Mouse (Mus musculus) gastrocnemius, postnatal 25 days (tissue): ENCODE data around the gene Zmynd8. TPM values are rescaled to one million over a fixed set of nuclear protein-coding genes. Genes with fewer than 3 reads are reported as not detected.

Source experiments
- DNase-seq: peaks from one replicate; pipeline ENCODE4 v3.0.0; 2022
- total RNA-seq, 2 experiments: library from RNA; stranded (reverse); gene quantifications; 1 replicate in 1 of 2; 2 replicates in 1 of 2; pipeline ENCODE4 v1.2.3; 2021

Zmynd8 gene
- total RNA-seq, 2 experiments from 2014 or later, result 17.1 to 18.4 TPM

DNA sequence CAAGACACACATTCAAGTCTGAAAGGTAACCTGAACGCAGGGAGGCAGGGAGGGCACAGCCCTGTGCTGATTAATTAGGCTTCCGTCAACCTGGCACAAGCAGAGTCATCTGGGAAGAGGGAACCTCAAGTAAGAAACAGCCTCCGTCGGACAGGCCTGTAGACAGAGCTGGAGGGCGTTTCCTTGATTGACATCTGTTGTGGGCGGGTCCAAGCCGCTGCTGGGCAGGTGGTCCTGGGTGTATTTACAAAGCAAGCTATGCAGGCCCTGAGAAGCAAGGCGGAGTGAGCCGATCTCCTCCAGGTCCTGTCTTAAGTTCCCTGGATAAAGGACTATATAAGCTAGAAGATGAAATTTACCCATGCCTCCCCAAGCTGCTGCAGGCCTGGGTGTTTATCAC is 65.3 kb downstream of the Zmynd8 start:
- DNase-seq, result no peak

DNA sequence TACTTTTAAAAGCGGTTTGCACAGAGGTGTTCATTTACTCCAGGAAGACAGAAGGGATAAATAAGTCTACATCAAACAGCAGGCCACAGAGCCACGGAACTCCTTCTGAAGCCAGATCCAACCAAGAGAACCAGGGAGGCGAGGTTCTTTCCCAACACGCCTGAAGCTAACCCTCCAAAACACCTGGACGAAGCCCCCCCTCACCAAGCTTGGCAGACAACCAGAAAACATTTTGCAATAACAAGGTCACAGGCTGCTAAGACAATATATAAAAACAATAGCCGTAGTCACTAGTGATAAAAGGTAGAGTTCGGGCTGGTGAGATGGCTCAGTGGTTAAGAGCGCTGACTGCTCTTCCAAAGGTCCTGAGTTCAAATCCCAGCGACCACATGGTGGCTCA is 66.1 kb downstream of the Zmynd8 start:
- DNase-seq, result no peak

DNA sequence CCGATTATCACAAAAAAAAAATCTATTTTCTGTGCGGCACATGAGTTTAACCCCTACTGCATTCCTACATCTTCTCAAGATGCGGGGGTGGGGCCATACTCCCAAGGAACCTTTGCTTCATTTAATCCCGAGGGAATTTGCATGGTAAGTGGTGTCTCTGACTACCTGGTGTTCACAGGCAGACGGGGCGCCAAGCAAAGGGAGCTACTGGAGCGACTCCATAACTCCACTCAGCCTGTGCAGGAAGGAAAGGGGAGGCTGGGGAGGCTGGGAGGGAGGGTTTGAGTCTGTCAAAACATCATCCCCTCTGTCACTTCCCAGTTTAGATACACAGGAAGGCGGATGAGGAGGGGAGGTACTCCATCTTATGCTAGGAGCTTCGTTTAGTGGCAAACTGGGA is 66.5 kb downstream of the Zmynd8 start:
- no peak for DNase-seq

GRCm38 (mm10) chr2:165831637-165832289 is 67.1 kb downstream of the Zmynd8 start:
- DNase-seq, result no peak

- no peak for DNase-seq
These were observed 70.0 kb downstream of the Zmynd8 start for GRCm38 (mm10) chr2:165828770-165829169.

DNA sequence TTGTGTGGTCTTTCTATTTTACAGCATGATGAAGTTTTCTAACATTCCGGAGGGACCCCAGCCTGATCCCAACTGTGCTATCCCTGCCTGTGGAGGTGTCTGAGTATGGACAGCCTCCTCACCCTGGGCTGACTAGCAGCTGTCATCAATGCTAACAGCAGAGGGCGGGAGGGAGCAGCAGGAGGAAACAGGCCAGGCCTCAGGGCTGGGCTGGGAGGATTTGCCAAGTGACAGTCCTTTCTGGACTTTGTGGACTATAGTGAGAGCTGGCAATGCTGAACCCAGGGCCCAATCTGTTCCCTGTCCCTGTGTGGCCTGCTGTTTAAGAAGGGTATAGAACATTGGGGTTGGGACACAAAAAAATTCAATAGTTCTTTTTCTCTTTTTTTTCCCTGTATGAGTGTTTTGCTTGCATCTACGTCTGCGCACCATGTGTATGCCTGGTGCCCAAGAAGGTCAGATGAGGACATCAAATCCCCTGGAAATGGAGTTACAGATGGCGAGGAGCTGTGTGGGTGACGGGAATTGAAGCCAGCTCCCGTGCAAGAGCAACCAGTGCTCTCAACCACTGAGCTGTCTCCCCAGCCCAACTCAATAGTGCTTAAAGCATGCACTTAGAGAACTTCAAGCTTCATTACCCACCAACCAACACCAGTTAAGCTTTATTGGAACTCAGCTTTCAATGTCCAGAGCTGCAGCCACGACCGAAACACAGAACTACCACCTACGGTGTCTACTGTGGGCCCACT is 72.7 kb downstream of the Zmynd8 start:
- DNase-seq, result peak; percentile 82

- no peak for DNase-seq
These were observed 73.4 kb downstream of the Zmynd8 start for GRCm38 (mm10) chr2:165825261-165825900.

- no peak for DNase-seq
These were observed 74.0 kb downstream of the Zmynd8 start for GRCm38 (mm10) chr2:165824826-165825225.

- DNase-seq, result no peak
These were observed 76.3 kb downstream of the Zmynd8 start for GRCm38 (mm10) chr2:165822478-165822877.

GRCm38 (mm10) chr2:165821671-165822070 is 77.1 kb downstream of the Zmynd8 start:
- DNase-seq, result no peak

DNA sequence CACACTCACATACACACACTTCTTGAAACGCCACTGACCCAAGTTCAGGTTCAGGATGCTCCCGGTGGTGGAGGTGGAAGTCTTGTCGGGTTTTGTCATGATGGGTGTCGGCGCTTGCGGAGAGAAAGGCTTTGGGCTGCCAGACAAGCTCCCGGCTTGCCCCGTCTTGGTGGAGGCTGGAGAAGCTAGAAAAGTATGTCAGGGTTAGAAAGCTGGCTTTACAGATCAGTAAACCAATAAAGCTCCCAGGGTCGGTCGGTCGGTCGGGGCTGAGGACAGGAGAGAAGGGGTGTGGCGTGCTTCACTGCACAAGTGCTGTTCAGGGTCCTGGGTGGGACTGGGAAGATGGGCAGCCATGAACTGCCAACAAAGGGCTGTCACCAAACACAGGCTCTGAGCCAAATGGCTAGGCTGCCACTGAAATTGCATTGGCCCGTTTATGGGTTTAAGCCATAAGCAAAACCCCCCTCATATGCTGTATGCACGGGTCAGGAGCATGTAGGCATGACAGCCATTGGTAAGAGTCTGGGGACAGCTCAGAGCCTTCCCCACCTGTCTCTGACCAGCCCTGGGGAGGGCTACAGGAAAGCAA is 78.2 kb downstream of the Zmynd8 start:
- no peak for DNase-seq

DNA sequence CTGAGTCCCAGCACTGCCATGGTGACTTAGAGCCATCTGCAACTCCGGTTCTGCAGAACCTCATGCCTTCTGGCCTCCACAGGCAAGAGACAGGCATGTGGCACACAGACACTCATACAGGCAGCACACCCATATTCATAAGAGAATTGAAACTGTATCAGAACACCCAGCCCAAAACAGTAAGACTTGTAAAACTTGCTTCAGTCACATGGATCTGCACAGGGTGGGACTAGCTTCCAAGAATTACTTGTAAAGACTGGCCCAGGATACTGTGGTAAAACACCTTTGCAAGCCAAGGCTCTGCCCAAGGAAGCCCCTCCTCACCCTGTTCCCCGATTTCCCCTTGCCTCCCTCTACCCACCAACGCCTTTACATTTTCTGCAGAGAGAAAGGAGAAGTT is 78.7 kb downstream of the Zmynd8 start:
- DNase-seq, result no peak

DNA sequence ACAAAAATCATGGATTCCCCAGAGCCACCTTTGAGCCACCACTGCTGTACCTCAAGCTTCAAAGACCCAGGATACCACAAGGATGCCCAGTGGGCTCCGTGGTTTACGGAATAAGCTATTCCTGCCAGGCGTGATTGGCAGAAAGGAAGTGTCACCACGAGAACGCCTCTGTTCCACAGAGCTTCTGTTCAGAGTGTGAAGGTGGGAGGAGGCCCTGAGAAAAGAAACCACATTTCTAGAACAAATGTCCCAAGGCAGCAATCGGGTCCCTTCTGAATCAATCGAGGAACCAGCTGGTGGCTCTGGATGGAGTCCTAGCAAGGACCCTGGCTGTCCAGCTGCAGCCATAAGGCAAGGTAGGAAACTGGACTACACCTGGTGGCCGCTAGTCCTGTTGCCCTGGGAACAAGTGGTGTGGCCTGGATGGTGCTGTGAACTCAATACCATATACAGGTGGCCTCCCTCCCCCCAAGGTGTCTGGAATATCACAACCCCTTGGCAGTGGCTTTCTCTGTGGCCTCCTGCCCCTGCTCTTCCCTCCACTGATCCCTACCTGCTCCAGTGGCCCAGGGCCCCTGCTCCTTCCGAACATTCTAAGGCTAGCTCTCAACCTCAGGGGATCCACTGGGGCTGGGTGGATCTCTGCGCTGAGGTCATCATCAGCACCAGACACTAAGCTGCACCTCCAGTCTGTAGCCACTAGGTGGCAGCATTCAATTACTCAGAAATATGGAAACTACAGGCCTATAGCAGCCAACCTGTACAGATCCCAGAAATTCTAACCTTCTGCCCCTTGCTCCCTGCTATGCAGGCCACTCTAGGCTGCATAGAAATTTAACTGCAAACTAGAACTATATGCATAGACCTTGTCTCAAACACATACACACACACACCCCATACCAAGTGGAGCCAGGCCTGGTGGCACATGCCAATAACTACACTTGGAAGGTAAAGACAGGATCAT is 79.5 kb downstream of the Zmynd8 start:
- DNase-seq, result peak; percentile 41

DNA sequence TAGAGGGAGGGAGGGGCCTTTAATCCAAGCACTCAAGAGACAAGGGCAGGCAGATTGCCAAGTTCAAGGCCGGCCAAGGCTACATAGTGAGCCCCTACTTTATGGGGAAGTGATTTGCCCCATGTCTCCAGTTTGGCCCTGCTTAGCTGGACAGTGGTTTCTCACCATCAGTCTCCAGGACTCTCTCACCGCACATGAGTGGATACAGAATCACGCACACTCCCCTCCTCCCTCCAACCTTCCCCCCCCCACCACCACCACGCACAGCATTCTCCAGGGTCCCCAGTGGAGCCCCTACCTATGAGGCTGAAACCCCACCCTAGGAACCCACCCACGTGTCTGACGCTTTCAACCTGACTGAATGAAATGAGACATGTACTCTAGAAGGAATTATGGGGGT is 80.2 kb downstream of the Zmynd8 start:
- no peak for DNase-seq

DNA sequence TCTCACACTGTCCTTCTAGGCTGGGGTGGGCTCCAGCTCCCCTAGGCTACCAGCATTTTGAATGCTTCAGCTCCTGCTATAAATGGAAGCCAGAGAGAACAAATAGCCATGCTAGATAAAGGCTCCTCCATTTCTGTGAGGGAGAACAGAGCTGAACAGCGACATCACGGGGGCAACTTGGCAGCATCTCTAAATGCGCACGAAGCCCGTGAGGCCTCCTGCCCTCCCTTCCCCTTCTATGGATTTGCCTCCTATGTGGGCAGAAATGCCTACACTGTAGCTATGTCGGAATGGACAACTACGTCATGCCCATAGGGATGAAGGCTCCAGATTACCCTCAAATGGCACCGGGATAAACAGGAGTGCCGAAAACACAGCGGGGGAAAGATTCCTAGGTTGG is 81.4 kb downstream of the Zmynd8 start:
- DNase-seq, result no peak

DNA sequence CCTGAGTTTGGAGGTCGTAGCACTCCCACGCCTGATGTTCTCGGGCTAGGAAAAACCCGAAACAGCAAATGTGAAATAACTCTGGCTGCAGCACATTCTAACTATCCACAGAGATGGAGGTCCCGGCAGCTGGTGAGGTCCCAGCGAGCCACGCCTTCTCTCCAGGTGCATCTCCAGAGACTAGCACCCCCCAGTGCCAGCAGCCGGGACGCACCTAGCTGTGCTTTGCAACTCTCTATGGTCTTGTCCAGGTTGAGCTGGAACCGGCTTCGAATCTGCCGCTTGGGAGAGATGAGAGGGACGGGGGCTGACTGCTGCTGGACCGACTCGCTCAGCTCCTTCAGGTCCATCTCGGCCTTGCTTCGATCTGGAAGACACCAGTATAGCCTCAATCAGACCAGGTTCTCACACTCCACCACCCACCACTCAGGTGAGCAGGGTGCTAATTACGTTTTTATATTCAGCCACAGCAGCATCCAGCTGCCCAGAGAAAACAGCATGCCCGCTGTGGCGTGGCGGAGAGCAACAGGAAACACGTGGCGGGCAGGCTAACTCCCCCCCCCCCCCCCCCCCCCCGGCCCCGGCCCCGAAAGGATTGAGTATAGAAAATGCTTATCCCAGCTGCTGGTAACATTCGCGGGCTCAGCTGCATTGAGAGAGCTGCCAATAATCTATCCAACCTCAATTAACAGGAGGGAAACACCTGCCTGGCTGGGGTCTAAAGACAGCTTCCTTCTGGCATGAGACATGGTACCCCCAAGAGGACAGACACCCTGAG is 83.5 kb downstream of the Zmynd8 start:
- DNase-seq, result no peak

GRCm38 (mm10) chr2:165812889-165813288 is 85.9 kb downstream of the Zmynd8 start:
- no peak for DNase-seq

GRCm38 (mm10) chr2:165811536-165811935 is 87.3 kb downstream of the Zmynd8 start:
- no peak for DNase-seq

- DNase-seq, result no peak
These were observed 88.8 kb downstream of the Zmynd8 start for GRCm38 (mm10) chr2:165809901-165810477.

DNA sequence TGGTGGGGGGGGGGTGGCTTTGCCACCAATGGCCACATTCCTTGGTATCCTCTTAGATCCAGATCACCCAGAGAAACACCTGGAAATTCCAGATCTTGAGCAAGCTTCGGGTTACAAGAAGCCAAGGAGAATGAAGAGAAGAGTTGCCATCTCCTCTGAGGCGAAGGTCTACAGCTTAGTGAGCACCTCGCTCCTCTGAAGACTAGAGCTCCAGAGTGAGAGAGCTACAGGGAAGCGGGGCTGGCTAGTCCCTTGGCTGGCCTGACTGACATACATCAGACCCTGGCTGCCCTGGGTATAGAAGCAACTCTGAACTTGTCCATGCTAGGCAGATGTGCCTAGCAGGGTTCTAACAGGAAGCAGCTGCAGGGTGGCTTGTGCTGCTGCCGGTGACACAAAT is 89.7 kb downstream of the Zmynd8 start:
- DNase-seq, result no peak
